Mouse (Mus musculus) thymus, adult 2 months (tissue): ENCODE measurements around the gene Tpbpa. TPM values are rescaled to one million over a fixed set of nuclear protein-coding genes. Genes with fewer than 3 reads are reported as not detected.
"Not testable (repeated sequence)": the region's sequence is repeated elsewhere in the genome, so short reads cannot be mapped to it uniquely, and the experiment has no call there.

Experiments
- DNase-seq: peaks from one replicate; pipeline ENCODE4 v3.0.0; 2021
- H3K27ac ChIP-seq: fragments of 200-500 bp; 2 replicates; pipeline ENCODE4 v1.5.1; 2012; ENCODE audit warnings: low read length, control low read depth; ENCODE audit not compliant: control insufficient read depth, insufficient read depth
- H3K27me3 ChIP-seq: fragments of 200-500 bp; 2 replicates; pipeline ENCODE4 v1.6.1; 2012; ENCODE audit warnings: mild to moderate bottlenecking, low read length, moderate library complexity, mixed read lengths; ENCODE audit not compliant: control insufficient read depth, insufficient read depth
- H3K36me3 ChIP-seq: fragments of 200-500 bp; 2 replicates; pipeline ENCODE4 v1.6.1; 2012; ENCODE audit warnings: mild to moderate bottlenecking, low read length, moderate library complexity; ENCODE audit not compliant: control insufficient read depth, insufficient read depth
- H3K4me1 ChIP-seq: fragments of 200-500 bp; replicated peaks from 2 replicates; pipeline ENCODE4 v1.6.1; 2012; ENCODE audit warnings: low read length; ENCODE audit not compliant: control insufficient read depth, insufficient read depth
- H3K4me3 ChIP-seq: fragments of 200-500 bp; 2 replicates; pipeline ENCODE4 v1.5.1; 2012; ENCODE audit warnings: mild to moderate bottlenecking, low read length, control low read depth, moderate library complexity; ENCODE audit not compliant: control insufficient read depth, insufficient read depth
- CTCF ChIP-seq: fragments of 200-500 bp; IDR thresholded peaks from 2 replicates; pipeline ENCODE4 v1.5.1; 2012; ENCODE audit warnings: mild to moderate bottlenecking, control low read depth, low read length, moderate library complexity, borderline replicate concordance; ENCODE audit not compliant: control insufficient read depth, poor library complexity, insufficient read depth; ENCODE audit errors: extremely low read depth
- POLR2A ChIP-seq: fragments of 200-500 bp; IDR thresholded peaks from 2 replicates; pipeline ENCODE4 v1.6.1; 2012; ENCODE audit warnings: mild to moderate bottlenecking, low read length, control low read depth, moderate library complexity; ENCODE audit not compliant: control insufficient read depth, poor library complexity, insufficient read depth; ENCODE audit errors: extremely low read depth
- WGBS: fragments of 180-500 bp; shearing (Covaris S2); methylation state at CpG from one replicate; pipeline ENCODE4 v1.1.7; 2018; 5-methylcytosine and 5-hydroxymethylcytosine counted together
- polyA plus RNA-seq: library from polyadenylated mRNA; depleted of rRNA; stranded (reverse); fragments of >200 nt; gene quantifications from 2 replicates; pipeline ENCODE4 v1.2.3, GENCODE M21; 2012; rRNA removed

The Tpbpa gene
- not detected in 2 replicates for polyA plus RNA-seq

GRCm38 (mm10) chr13:60941884-60942283 lies at the start of gene Tpbpa:
TSS of gene Tpbpa (minus strand) at chr13:60941984.
- not testable (repeated sequence) for DNase-seq, H3K4me1 ChIP-seq, H3K36me3 ChIP-seq, H3K4me3 ChIP-seq, H3K27ac ChIP-seq, H3K27me3 ChIP-seq
- WGBS, result 87% methylated on average over 3 of the region's 3 CpGs

- H3K4me3 ChIP-seq, H3K4me1 ChIP-seq, DNase-seq, H3K36me3 ChIP-seq, H3K27me3 ChIP-seq, H3K27ac ChIP-seq: not testable (repeated sequence)
- WGBS, result 86% methylated on average over 5 of the region's 5 CpGs
Measured at GRCm38 (mm10) chr13:60986915-60987314, 45.1 kb upstream of the Tpbpa start.

GRCm38 (mm10) chr13:60972319-60972718 lies 30.5 kb upstream of the Tpbpa start:
- not testable (repeated sequence) for H3K27ac ChIP-seq, H3K27me3 ChIP-seq, H3K4me1 ChIP-seq, H3K4me3 ChIP-seq, DNase-seq, H3K36me3 ChIP-seq
- WGBS, result 81% methylated on average over 4 of the region's 4 CpGs

- peak; percentile 2 for DNase-seq
- H3K27ac ChIP-seq, H3K27me3 ChIP-seq, H3K4me1 ChIP-seq, H3K36me3 ChIP-seq, H3K4me3 ChIP-seq: not testable (repeated sequence)
- WGBS, result 62% methylated on average over 5 of the region's 5 CpGs
Measured at GRCm38 (mm10) chr13:60963985-60964384, 22.2 kb upstream of the Tpbpa start.

DNA sequence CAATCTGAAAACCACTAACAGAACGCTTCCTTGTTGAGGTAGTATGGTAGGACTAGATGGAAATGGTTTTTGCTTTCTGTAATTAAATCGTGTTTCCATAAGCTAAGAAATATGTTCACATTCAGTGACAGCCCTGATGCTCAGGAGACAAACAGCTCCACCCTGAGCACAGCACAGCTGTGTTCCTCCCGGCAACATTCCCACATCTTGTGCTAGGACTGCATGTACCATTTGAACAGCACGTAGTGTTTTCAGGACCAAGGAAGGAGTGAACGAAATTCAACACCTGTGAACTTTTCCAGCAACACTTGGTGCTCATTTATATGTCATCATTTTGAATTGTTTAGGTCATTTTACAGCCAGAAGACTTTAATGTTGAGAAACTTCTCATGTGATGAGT lies 19.9 kb upstream of the Tpbpa start:
- no peak overlapping the region for H3K4me3 ChIP-seq
- H3K4me1 ChIP-seq, result no peaks in the 10 kb centered on the region
- DNase-seq, result no peak
- H3K27ac ChIP-seq, result no peak overlapping the region
- WGBS, result 86% methylated on average over 5 of the region's 5 CpGs
- no peaks in the 10 kb centered on the region for H3K36me3 ChIP-seq
- no peaks in the 10 kb centered on the region for H3K27me3 ChIP-seq
- TF ChIP-seq POLR2A (no peak), CTCF (no peak)

GRCm38 (mm10) chr13:60936500-60936901 lies 5.3 kb downstream of the Tpbpa start, which contains the start of the genes Gm49391 and Ctla2a:
TSS of gene Gm49391 (minus strand) at chr13:60936571.
TSS of gene Ctla2a (minus strand) at chr13:60936625.
- Histone ChIP-seq H3K36me3 (no peaks in the 10 kb centered on the region), H3K4me1 (peaks cover 4% of the 10 kb centered on the region; the same call in 1 of the 2 replicates), H3K27me3 (no peaks in the 10 kb centered on the region), H3K27ac (no peak within 1 kb of the TSS), H3K4me3 (no peak within 1 kb of the TSS)
- DNase-seq, result peak; percentile 6
- 3% methylated on average over 5 of the region's 5 CpGs for WGBS
- TF ChIP-seq CTCF, result no peak

GRCm38 (mm10) chr13:60935490-60935889 lies 6.3 kb downstream of the Tpbpa start, which contains the start of gene Gm49393:
TSS of gene Gm49393 (minus strand) at chr13:60935590.
- H3K27ac ChIP-seq, H3K36me3 ChIP-seq, H3K27me3 ChIP-seq, H3K4me1 ChIP-seq, DNase-seq, H3K4me3 ChIP-seq: not testable (repeated sequence)
- WGBS, result 67% methylated on average over 2 of the region's 2 CpGs

DNA sequence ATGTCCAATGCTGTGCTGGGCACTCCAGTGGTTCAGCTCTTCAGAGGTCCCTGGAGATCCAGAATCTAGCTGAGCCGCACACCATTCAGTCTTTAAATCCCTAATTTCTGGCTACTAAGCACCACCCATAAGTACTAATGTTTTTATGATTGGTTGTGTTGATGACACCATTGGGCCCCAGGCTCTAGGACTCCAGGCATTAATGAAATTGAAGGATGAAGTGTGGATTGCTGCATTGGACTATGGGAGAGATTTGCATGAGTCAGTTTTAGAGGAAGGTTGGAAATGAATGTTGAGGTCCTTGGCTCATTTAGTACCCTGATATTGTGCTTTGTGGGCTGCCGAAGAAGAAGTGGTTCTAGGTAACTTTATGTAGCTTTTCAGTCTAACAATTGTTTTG lies 37.0 kb downstream of the Tpbpa start, which contains the start of gene Tpbpb:
TSS of gene Tpbpb (minus strand) at position 101 of the 400 bp plus-strand sequence.
- not testable (repeated sequence) for H3K27me3 ChIP-seq, DNase-seq, H3K4me1 ChIP-seq, H3K4me3 ChIP-seq, H3K27ac ChIP-seq, H3K36me3 ChIP-seq
- 63% methylated on average over 2 of the region's 2 CpGs for WGBS
